Mouse (Mus musculus): ENCODE measurements around the gene Slc25a39.

The Slc25a39 gene

GRCm38 (mm10) chr11:102436471-102436790 lies 28.7 kb upstream of the Slc25a39 start:
- no peak for DNase-seq (ENCODE audit: low read depth, low spot score)

DNA sequence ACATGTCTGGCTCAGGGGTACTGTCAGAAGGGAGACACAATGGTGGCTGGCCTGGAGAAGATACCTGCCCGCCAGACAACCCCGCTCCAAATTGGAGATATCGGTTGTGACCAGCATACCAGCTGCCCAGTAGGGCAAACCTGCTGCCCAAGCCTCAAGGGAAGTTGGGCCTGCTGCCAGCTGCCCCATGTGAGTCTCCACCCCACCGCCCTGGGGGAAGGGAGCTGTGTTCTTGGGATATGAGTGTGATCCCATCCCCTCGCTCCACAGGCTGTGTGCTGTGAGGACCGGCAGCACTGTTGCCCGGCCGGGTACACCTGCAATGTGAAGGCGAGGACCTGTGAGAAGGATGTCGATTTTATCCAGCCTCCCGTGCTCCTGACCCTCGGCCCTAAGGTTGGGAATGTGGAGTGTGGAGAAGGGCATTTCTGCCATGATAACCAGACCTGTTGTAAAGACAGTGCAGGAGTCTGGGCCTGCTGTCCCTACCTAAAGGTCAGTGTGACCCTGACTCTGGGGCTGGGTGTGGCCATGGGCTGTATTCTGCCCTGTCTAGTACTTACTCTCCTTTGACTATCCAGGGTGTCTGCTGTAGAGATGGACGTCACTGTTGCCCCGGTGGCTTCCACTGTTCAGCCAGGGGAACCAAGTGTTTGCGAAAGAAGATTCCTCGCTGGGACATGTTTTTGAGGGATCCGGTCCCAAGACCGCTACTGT lies 28.2 kb upstream of the Slc25a39 start:
- DNase-seq (ENCODE audit: low read depth, low spot score), result no peak

DNA sequence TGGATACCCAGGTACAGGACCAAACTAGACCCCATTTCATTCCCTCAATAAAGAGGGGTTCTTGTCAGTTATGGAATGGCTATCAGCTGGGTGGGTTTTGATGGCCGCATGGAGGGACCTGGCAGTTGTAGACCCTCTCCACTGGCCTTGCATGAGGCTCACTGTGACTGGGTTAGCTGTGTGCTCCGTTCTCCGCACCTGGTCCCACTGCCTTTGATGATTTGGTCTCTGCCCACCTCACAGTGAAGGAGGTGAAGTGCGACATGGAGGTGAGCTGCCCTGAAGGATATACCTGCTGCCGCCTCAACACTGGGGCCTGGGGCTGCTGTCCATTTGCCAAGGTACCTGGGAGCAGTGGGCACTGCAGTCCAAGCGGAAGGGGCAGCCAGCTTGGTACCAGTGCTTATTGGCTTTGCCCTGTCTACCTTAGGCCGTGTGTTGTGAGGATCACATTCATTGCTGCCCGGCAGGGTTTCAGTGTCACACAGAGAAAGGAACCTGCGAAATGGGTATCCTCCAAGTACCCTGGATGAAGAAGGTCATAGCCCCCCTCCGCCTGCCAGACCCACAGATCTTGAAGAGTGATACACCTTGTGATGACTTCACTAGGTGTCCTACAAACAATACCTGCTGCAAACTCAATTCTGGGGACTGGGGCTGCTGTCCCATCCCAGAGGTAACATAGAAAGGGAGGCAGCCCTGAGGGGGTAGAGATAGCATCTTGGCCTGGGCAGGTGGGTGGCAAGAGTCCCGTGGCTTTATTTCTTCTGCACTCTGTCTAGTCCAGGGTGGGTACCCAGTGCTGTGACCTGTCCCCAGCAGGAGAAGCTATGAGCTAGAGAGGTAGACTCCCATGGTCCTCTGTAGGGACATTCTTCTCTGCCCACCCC lies 27.3 kb upstream of the Slc25a39 start:
- no peak for DNase-seq (ENCODE audit: low read depth, low spot score)

DNA sequence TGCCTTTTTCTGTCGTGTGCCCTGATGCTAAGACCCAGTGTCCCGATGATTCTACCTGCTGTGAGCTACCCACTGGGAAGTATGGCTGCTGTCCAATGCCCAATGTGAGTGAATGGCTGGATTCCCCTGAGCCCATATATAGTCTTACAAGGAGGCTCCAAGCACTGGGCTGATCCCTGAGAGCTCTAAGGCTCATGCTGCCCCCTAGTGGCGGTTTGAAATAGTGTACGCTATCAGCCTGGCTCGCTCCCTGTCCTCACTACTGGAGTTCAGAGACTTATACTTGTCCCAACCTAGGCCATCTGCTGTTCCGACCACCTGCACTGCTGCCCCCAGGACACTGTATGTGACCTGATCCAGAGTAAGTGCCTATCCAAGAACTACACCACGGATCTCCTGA lies 26.7 kb upstream of the Slc25a39 start:
- DNase-seq (ENCODE audit: low read depth, low spot score), result peak; percentile 77

DNA sequence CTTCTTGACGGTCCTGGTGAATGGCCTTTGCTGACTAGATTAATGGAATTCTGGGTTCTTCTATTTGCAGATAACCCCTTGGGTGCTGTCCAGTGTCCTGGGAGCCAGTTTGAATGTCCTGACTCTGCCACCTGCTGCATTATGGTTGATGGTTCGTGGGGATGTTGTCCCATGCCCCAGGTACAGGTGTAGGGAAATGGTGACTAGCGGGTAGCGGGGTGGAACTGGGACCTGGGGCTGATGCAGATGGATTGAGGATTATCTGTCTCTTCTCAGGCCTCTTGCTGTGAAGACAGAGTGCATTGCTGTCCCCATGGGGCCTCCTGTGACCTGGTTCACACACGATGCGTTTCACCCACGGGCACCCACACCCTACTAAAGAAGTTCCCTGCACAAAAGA lies 26.1 kb upstream of the Slc25a39 start:
- DNase-seq (ENCODE audit: low read depth, low spot score), result no peak

- no peak for DNase-seq (ENCODE audit: low read depth, low spot score)
Measured at GRCm38 (mm10) chr11:102432896-102433295, 25.1 kb upstream of the Slc25a39 start.

- peak; percentile 59 for DNase-seq (ENCODE audit: low read depth, low spot score)
Measured at GRCm38 (mm10) chr11:102432115-102432843, 24.5 kb upstream of the Slc25a39 start.

GRCm38 (mm10) chr11:102431728-102432114 lies 24.0 kb upstream of the Slc25a39 start:
- no peak for DNase-seq (ENCODE audit: low read depth, low spot score)

DNA sequence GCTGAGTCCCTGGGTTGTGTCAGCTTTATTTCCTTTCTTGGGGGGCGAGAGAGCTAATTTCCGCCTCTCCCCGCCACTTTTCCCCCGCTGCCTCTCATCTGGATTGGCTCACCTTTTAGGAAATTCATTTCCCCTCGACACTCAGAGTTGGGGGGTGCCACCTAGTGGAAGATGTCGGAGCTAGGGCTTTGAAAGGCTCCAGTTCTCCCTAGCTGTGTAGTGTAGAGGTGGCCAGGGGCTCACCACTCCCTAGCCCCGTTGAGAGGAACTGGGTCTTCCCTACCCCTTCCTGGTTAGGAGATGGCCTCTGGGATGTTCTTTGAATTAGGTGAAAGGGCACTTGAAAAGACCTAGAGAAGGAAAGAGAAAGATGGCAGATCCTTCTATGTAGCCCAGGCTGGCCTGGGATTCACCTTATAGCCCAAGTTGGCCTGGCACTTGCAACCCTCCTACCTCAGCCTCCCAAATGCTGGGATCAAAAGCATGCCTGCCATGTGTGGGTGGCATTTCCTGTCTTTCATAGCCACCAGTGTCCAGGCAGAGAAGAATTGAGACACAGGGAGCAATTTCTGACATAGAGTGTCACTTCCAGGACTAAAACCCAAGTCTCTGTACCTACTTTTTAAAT lies 23.4 kb upstream of the Slc25a39 start:
- peak; percentile 79 for DNase-seq (ENCODE audit: low read depth, low spot score)

DNA sequence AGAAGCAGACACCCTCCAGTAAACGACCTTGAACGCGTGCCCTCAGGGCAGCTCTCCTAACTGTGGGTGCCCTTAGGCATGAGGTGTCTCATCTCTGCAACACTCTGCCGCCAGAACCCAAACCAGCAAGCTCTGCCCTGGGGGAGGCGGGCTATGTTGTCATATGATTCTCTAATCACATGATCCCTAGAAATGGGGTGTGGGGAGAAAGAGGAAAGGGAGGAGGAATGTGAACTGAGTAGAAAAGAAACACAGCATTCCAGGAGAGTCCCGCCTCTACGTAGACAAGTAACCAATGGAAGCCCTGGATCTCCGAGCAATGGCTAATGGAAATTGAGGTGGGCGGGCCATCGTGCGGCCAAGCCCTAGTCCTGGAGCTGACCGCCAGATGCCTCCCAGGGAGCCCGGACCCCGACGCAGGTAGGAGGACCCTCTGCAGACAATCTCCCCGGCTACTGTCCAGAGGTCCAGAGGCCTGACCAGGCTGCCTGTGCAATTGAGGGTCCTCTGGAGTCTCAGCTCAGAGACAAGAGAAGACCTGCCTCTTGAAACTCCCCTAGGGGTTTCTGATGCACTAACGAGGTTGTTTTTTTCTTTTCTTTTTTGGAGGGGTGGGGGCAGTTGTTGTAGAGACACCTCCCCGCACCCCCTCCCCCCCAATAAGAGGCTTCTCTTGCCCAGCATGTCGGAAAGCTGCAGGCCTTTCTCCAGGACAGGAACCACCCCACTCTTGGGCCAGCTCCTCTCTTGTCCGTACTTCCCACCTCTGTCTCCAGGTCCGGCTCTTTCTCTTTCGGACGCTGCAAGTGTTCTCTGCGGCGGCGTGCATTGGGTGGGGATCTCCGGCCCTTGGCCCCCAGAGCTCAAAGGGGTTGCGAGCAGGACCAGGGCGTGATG lies 22.6 kb upstream of the Slc25a39 start, which contains the start of gene Grn:
Grn (plus strand) TSS at position 195 of the 897 bp plus-strand sequence.
- peak; percentile 81 for DNase-seq (ENCODE audit: low read depth, low spot score)

- no peak for DNase-seq (ENCODE audit: low read depth, low spot score)
Measured at GRCm38 (mm10) chr11:102429551-102429950, 21.8 kb upstream of the Slc25a39 start.

DNA sequence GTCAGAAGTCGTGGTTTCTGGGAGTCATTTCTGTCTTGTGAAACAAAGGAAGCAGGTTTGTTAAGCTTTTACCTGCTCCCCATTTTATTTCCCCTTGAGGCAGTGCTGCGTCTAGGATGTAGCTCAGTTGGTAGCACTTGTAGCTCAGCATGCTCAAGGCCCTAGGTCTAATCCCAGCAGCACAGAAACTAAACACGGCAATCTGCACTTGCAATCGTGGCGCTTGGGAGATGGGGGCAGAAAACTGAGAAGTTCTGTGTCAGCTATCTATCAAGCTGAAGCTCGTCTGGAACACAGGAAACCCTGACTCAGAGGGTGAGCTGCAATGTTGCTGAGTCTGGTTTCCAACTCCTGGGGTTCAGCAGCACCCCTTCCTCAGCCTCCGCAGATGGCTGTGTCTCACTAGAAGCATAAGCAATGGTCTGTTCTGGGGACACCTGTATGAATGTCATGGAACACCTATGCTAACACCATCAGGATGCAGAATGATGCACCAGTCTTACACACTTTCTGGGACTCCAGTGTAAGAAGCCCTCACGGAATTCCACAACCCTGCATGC lies 21.3 kb upstream of the Slc25a39 start:
- DNase-seq (ENCODE audit: low read depth, low spot score), result no peak

DNA sequence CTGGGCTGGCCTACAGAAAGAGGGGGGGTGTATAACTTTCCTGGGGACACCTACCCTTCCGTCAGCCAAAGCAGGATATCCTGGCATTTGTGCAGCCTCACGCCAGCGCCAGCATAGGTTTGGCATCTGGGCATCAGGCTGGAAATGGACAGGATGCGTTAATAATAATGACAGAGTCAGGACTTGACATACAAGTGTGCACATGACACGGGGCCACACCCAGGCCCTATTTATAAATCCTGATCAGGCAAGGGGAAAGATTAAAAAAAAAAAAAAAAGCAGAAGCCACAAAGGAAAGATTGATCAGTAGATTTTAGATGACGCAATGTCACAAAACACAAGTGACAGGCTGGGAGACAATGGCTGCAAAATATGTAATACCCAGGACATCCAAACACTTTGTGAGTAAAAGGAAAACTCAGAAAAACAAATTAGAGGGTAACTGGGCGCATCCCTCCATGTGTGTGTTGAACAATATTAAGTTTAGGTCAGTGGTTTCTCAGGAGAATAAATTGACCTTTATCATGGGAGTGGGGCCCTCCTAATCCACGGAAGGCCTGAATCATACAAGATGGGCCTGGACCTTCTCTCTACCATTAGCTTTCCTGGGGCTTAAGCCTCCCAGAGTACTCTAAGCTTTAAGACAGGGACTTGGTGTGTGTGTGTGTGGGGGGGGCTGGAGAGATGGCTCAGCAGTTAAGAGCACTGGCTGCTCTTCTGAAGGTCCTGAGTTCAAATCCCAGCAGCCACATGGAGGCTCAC lies 18.0 kb upstream of the Slc25a39 start:
- DNase-seq (ENCODE audit: low read depth, low spot score), result no peak

DNA sequence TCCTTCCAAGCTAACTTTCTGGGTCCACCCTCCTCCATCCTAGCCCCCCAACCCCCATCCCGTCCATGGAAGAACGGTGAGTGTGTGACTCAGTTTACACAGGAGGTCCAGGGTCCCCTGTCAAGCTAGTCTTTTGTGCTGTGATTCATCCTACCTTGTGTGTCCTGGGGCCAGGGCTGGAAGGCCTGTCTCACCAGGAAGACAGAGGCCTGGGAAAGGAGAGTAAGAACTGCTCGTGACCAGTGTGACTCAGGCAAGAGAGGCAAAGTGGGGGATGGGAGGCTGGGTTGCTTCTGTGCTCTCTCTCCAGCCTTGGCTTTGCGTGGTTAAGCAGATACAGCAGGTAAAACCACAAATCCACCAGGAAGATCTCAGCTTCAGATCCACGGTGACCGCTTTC lies 16.9 kb upstream of the Slc25a39 start:
- no peak for DNase-seq (ENCODE audit: low read depth, low spot score)

DNA sequence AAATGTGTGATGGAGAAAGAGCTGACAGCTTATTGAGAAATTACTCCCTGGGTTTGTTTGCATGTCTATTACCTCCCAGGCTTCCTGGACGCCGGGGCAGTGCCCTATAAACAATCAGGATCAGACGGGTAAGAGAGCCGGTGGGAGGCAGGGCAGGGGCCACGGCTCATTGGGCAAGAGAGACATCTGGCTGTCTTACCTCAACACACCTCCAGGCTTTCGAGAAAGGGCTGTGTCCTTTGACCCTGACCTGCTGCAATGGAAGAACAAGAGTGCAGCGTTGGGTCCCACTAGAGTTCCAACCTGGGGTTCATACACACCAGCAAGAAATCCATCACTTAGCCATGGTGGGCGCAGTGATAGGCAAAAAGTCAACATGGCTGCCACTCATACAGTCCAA lies 13.8 kb upstream of the Slc25a39 start:
- no peak for DNase-seq (ENCODE audit: low read depth, low spot score)

DNA sequence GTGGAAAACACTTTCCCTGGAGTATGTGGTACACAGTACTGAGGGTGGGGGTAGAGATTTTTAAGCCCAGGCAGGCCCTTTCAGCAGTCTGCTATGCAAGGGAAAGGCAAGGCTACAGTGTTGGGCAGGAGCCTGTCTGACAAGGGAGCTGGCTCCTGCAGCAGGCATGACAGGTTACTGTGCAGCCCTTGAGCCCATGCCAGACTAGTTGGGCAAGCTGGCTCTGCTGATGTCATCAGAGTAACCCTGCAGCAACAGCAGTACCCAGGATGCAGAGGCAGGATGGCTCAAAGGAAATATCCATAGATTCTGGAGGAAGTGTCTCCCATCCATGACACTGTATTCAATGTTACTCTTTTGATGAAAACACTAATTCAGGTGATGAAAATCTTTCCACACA lies 11.1 kb upstream of the Slc25a39 start:
- no peak for DNase-seq (ENCODE audit: low read depth, low spot score)

DNA sequence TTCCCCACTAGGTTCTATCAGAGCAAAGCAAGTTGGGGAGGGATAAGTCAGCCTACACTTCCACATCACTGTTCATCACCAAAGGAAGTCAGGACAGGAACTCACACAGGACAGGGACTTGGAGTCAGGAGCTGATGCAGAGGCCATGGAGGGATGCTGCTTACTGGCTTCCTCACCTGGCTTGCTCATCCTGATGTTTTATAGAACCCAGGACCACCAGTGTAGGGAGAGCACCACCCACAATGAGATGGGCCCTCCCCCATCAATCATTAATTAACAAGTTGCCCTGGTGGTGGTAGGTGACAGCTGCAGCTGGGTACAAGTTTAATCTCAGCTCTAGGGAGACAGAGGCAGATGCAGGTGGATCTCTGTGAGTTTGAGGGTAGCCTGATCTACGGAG lies 9.4 kb upstream of the Slc25a39 start:
- DNase-seq (ENCODE audit: low read depth, low spot score), result no peak

- no peak for DNase-seq (ENCODE audit: low read depth, low spot score)
Measured at GRCm38 (mm10) chr11:102415034-102415802, 7.5 kb upstream of the Slc25a39 start.

DNA sequence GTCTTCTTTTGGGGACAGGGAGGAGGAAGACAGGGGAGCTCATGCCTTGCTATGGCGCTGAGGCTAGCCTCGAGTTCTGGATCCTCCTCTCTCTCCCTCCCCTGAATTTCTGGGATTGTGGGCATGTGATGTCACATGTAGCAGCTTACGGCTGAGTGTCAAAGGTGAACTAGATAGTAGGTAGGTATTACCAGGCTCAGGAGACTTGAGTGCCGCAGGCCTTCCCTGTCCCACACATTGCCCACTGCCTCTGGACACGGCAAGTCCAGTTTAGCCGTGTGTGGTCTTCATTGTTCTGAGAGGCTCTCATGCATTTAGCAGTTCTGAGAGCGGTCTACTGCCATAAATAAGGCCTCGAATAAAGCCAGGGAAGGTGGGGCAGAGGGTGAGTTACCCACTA lies 5.3 kb upstream of the Slc25a39 start:
- DNase-seq (ENCODE audit: low read depth, low spot score), result no peak
